Mouse (Mus musculus) neural tube, embryonic 11.5 days (tissue): Measurements from ENCODE around the gene Spef2. TPM values are rescaled to one million over a fixed set of nuclear protein-coding genes. Genes with fewer than 3 reads are reported as not detected.

Experiments used
- ATAC-seq: fragments of 200-750 bp; cut with Nextera tagmentation; 2 replicates; pipeline ENCODE4 v1.8.0; 2017; ENCODE audit warnings: moderate number of reproducible peaks, mild to moderate bottlenecking, moderate TSS enrichment, moderate library complexity; ENCODE audit not compliant: insufficient read depth, low FRiP score, low TSS enrichment
- DNase-seq: peaks from one replicate; pipeline ENCODE4 v3.0.0-alpha.2; 2015; ENCODE audit warnings: low spot score
- H3K27ac ChIP-seq: fragments of 300-500 bp; sonication (generic); 2 replicates; pipeline ENCODE4 v1.5.1; 2014; ENCODE audit warnings: low read depth, mild to moderate bottlenecking, low read length
- H3K27me3 ChIP-seq: fragments of 300-500 bp; sonication (generic); 2 replicates; pipeline ENCODE4 v1.6.1; 2014; ENCODE audit warnings: mild to moderate bottlenecking, low read length, mixed read lengths; ENCODE audit not compliant: control insufficient read depth, insufficient read depth
- H3K36me3 ChIP-seq: fragments of 300-500 bp; sonication (generic); 2 replicates; pipeline ENCODE4 v1.6.1; 2014; ENCODE audit warnings: mild to moderate bottlenecking, low read length, moderate library complexity, mixed read lengths; ENCODE audit not compliant: control insufficient read depth, insufficient read depth
- H3K4me1 ChIP-seq: fragments of 300-500 bp; sonication (generic); 2 replicates; pipeline ENCODE4 v1.6.1; 2014; ENCODE audit warnings: low read length, mixed read lengths; ENCODE audit not compliant: control insufficient read depth, insufficient read depth
- H3K4me2 ChIP-seq: fragments of 300-500 bp; sonication (generic); 2 replicates; pipeline ENCODE4 v1.6.1; 2014; ENCODE audit warnings: low read depth, mild to moderate bottlenecking, moderate library complexity
- H3K4me3 ChIP-seq: fragments of 300-500 bp; sonication (generic); 2 replicates; pipeline ENCODE4 v1.5.1; 2014; ENCODE audit warnings: low read depth, low read length
- H3K9ac ChIP-seq: fragments of 300-500 bp; sonication (generic); 2 replicates; pipeline ENCODE4 v1.6.1; 2014; ENCODE audit warnings: mild to moderate bottlenecking, low read length
- H3K9me3 ChIP-seq: fragments of 300-500 bp; sonication (generic); 2 replicates; pipeline ENCODE4 v1.6.1; 2016; ENCODE audit warnings: low read length; ENCODE audit not compliant: control insufficient read depth
- WGBS: fragments of 180-500 bp; shearing (Covaris S2); extraction: QIAGEN DNeasy Blood & Tissue Kit; methylation state at CpG from one replicate; pipeline ENCODE4 v1.1.7; 2014; 5-methylcytosine and 5-hydroxymethylcytosine counted together
- polyA plus RNA-seq: library from polyadenylated mRNA; unstranded; fragments of >200 nt; fragmentation: Nextera tagmentation; extraction: Ambion mirVana; gene quantifications from 2 replicates; pipeline ENCODE4 v1.2.1, GENCODE M21; 2014

Gene Spef2
- polyA plus RNA-seq, 1 experiment from 2014 or later, result 0.19 TPM

- Histone ChIP-seq H3K4me3 (no peak overlapping the region), H3K4me1 (no peaks in the 10 kb centered on the region), H3K4me2 (no peak overlapping the region), H3K9me3 (no peaks in the 10 kb centered on the region), H3K36me3 (no peaks in the 10 kb centered on the region), H3K27me3 (no peaks in the 10 kb centered on the region), H3K27ac (no peak overlapping the region), H3K9ac (no peak overlapping the region)
- ATAC-seq (no peak), DNase-seq (no peak)
- WGBS, result 93% methylated on average over 2 of the region's 2 CpGs
Measured at GRCm38 (mm10) chr15:9548951-9549350, 199.7 kb downstream of the Spef2 start.

- Histone ChIP-seq H3K36me3 (no peaks in the 10 kb centered on the region), H3K4me1 (no peaks in the 10 kb centered on the region), H3K4me2 (no peak overlapping the region), H3K9ac (no peak overlapping the region), H3K4me3 (no peak overlapping the region), H3K9me3 (no peaks in the 10 kb centered on the region), H3K27me3 (no peaks in the 10 kb centered on the region), H3K27ac (no peak overlapping the region)
- DNase-seq, result no peak
- no peak for ATAC-seq
- WGBS, result 83% methylated on average over 1 of the region's 1 CpGs
Measured at GRCm38 (mm10) chr15:9535200-9535599, 213.5 kb downstream of the Spef2 start.

- Histone ChIP-seq H3K4me3 (no peak overlapping the region), H3K9ac (no peak overlapping the region), H3K27me3 (no peaks in the 10 kb centered on the region), H3K4me2 (no peak overlapping the region), H3K27ac (no peak overlapping the region), H3K9me3 (no peaks in the 10 kb centered on the region), H3K36me3 (no peaks in the 10 kb centered on the region), H3K4me1 (no peaks in the 10 kb centered on the region)
- ATAC-seq (no peak), DNase-seq (no peak)
- 94% methylated on average over 3 of the region's 3 CpGs for WGBS
Measured at GRCm38 (mm10) chr15:9533356-9533902, 215.2 kb downstream of the Spef2 start.

GRCm38 (mm10) chr15:9530076-9530475 lies 218.6 kb downstream of the Spef2 start, which contains the start of gene Il7r:
Gene Il7r, minus strand, starts transcription at chr15:9530176.
- 87% methylated on average over 4 of the region's 4 CpGs for WGBS
- no peak for DNase-seq
- no peak for ATAC-seq

GRCm38 (mm10) chr15:9529646-9530045 lies 219.0 kb downstream of the Spef2 start:
- ATAC-seq, result no peak
- DNase-seq, result no peak
- H3K4me1 ChIP-seq, result no peaks in the 10 kb centered on the region
- no peaks in the 10 kb centered on the region for H3K27me3 ChIP-seq
- H3K9me3 ChIP-seq, result no peaks in the 10 kb centered on the region
- WGBS, result 82% methylated on average over 3 of the region's 3 CpGs
- H3K4me3 ChIP-seq, result no peak overlapping the region
- H3K36me3 ChIP-seq, result no peaks in the 10 kb centered on the region
- H3K9ac ChIP-seq, result no peak overlapping the region
- H3K27ac ChIP-seq, result no peak overlapping the region
- H3K4me2 ChIP-seq, result no peak overlapping the region

More at GRCm38 (mm10) chr15:9530076-9530475, 218.6 kb downstream of the Spef2 start, which contains the start of gene Il7r:
- Histone ChIP-seq H3K9ac (no peak within 1 kb of the TSS), H3K9me3 (no peaks in the 10 kb centered on the region), H3K27ac (no peak within 1 kb of the TSS), H3K36me3 (no peaks in the 10 kb centered on the region), H3K4me3 (no peak within 1 kb of the TSS), H3K4me1 (no peaks in the 10 kb centered on the region), H3K27me3 (no peaks in the 10 kb centered on the region), H3K4me2 (no peak within 1 kb of the TSS)

Other genes starting within 250 kb of the Spef2 start
- 0.15 TPM in 1 of 2 replicates, not detected in the other for gene Il7r, start 218.7 kb downstream of the Spef2 start, polyA plus RNA-seq